Mouse (Mus musculus): ENCODE measurements at regions not wholly inside any gene's neighbourhood (a gene's known extent, or its start where the extent isn't known, plus 50 kb on each side); places are given as distances from the start of the nearest gene placed in this dataset.
"Not testable (repeated sequence)": the region's sequence is repeated elsewhere in the genome, so short reads cannot be mapped to it uniquely, and the experiment has no call there.

- no peak for TF ChIP-seq POLR2A (IDR thresholded peaks at IDR 0.05; ENCODE audit: borderline replicate concordance, extremely low read depth, insufficient read depth, insufficient read length)
- Histone ChIP-seq H3K9ac (ENCODE audit: low read depth, low read length, severe bottlenecking) (no peak overlapping the region), H3K9me3 (ENCODE audit: control insufficient read depth, low read length) (no peaks in the 10 kb centered on the region), H3K27me3 (ENCODE audit: control insufficient read depth, insufficient read depth, low read length) (no peaks in the 10 kb centered on the region), H3K4me1 (ENCODE audit: control insufficient read depth, insufficient read depth, low read length) (no peaks in the 10 kb centered on the region), H3K27ac (replicated peaks; ENCODE audit: low read depth, low read length) (no peak overlapping the region), H3K4me3 (replicated peaks; ENCODE audit: low read length) (no peak overlapping the region), H3K4me2 (replicated peaks; ENCODE audit: low read depth, low read length, severe bottlenecking) (no peak overlapping the region), H3K36me3 (ENCODE audit: control insufficient read depth, insufficient read depth, low read length) (no peaks in the 10 kb centered on the region)
- no peak for ATAC-seq (ENCODE audit: low FRiP score, low read depth)
- 67% methylated on average over 4 of the region's 4 CpGs for WGBS
- DNase-seq (ENCODE audit: low spot score), result no peak
Observed at GRCm38 (mm10) chr3:40355103-40355502, 176.0 kb upstream of the Intu start.

GRCm38 (mm10) chr3:40368421-40368820, 162.7 kb upstream of the Intu start:
- H3K9ac ChIP-seq (ENCODE audit: low read depth, low read length, severe bottlenecking), result no peak overlapping the region
- H3K4me3 ChIP-seq (replicated peaks; ENCODE audit: low read length), result no peak overlapping the region
- no peaks in the 10 kb centered on the region for H3K36me3 ChIP-seq (ENCODE audit: control insufficient read depth, insufficient read depth, low read length)
- H3K4me2 ChIP-seq (replicated peaks; ENCODE audit: low read depth, low read length, severe bottlenecking), result no peak overlapping the region
- DNase-seq (ENCODE audit: low spot score), result no peak
- no peak for TF ChIP-seq POLR2A (IDR thresholded peaks at IDR 0.05; ENCODE audit: borderline replicate concordance, extremely low read depth, insufficient read depth, insufficient read length)
- H3K4me1 ChIP-seq (ENCODE audit: control insufficient read depth, insufficient read depth, low read length), result peaks cover 2% of the 10 kb centered on the region; the same call in 1 of the 2 replicates
- no peaks in the 10 kb centered on the region for H3K9me3 ChIP-seq (ENCODE audit: control insufficient read depth, low read length)
- 84% methylated on average over 4 of the region's 4 CpGs for WGBS
- no peak overlapping the region for H3K27ac ChIP-seq (replicated peaks; ENCODE audit: low read depth, low read length)
- no peaks in the 10 kb centered on the region for H3K27me3 ChIP-seq (ENCODE audit: control insufficient read depth, insufficient read depth, low read length)
- no peak for ATAC-seq (ENCODE audit: low FRiP score, low read depth)

GRCm38 (mm10) chr3:40371411-40371810, 159.7 kb upstream of the Intu start:
- 55% methylated on average over 7 of the region's 7 CpGs for WGBS
- DNase-seq (ENCODE audit: low spot score) (no peak), ATAC-seq (ENCODE audit: low FRiP score, low read depth) (no peak)
- H3K4me1 ChIP-seq (ENCODE audit: control insufficient read depth, insufficient read depth, low read length), result 0 out of 2 replicates have a peak, but pooled peaks cover 2% of the 10 kb centered on the region
- no peak overlapping the region for H3K27ac ChIP-seq (replicated peaks; ENCODE audit: low read depth, low read length)
- no peaks in the 10 kb centered on the region for H3K9me3 ChIP-seq (ENCODE audit: control insufficient read depth, low read length)
- H3K9ac ChIP-seq (ENCODE audit: low read depth, low read length, severe bottlenecking), result no peak overlapping the region
- no peak for TF ChIP-seq POLR2A (IDR thresholded peaks at IDR 0.05; ENCODE audit: borderline replicate concordance, extremely low read depth, insufficient read depth, insufficient read length)
- H3K4me3 ChIP-seq (replicated peaks; ENCODE audit: low read length), result no peak overlapping the region
- no peaks in the 10 kb centered on the region for H3K36me3 ChIP-seq (ENCODE audit: control insufficient read depth, insufficient read depth, low read length)
- no peaks in the 10 kb centered on the region for H3K27me3 ChIP-seq (ENCODE audit: control insufficient read depth, insufficient read depth, low read length)
- H3K4me2 ChIP-seq (replicated peaks; ENCODE audit: low read depth, low read length, severe bottlenecking), result no peak overlapping the region

- H3K4me2 ChIP-seq (replicated peaks; ENCODE audit: low read depth, low read length, severe bottlenecking); H3K27ac ChIP-seq (replicated peaks; ENCODE audit: low read depth, low read length); H3K9ac ChIP-seq (ENCODE audit: low read depth, low read length, severe bottlenecking); H3K9me3 ChIP-seq (ENCODE audit: control insufficient read depth, low read length); H3K4me1 ChIP-seq (ENCODE audit: control insufficient read depth, insufficient read depth, low read length); H3K4me3 ChIP-seq (replicated peaks; ENCODE audit: low read length); ATAC-seq (ENCODE audit: low FRiP score, low read depth); H3K27me3 ChIP-seq (ENCODE audit: control insufficient read depth, insufficient read depth, low read length); H3K36me3 ChIP-seq (ENCODE audit: control insufficient read depth, insufficient read depth, low read length); DNase-seq (ENCODE audit: low spot score): not testable (repeated sequence)
Observed at GRCm38 (mm10) chr3:40376220-40376619, 154.9 kb upstream of the Intu start.

- H3K27ac ChIP-seq (replicated peaks; ENCODE audit: low read depth, low read length), result peak overlapping the region; percentile 13; the same call in 1 of the 2 replicates
- H3K4me3 ChIP-seq (replicated peaks; ENCODE audit: low read length), result no peak overlapping the region
- no peaks in the 10 kb centered on the region for H3K27me3 ChIP-seq (ENCODE audit: control insufficient read depth, insufficient read depth, low read length)
- H3K4me2 ChIP-seq (replicated peaks; ENCODE audit: low read depth, low read length, severe bottlenecking), result no peak overlapping the region
- ATAC-seq (ENCODE audit: low FRiP score, low read depth) (peak; percentile 44; the same call in 1 of the 2 replicates), DNase-seq (ENCODE audit: low spot score) (peak; percentile 70)
- no peak overlapping the region for H3K9ac ChIP-seq (ENCODE audit: low read depth, low read length, severe bottlenecking)
- no peak for TF ChIP-seq POLR2A (IDR thresholded peaks at IDR 0.05; ENCODE audit: borderline replicate concordance, extremely low read depth, insufficient read depth, insufficient read length)
- no peaks in the 10 kb centered on the region for H3K36me3 ChIP-seq (ENCODE audit: control insufficient read depth, insufficient read depth, low read length)
- H3K9me3 ChIP-seq (ENCODE audit: control insufficient read depth, low read length), result no peaks in the 10 kb centered on the region
- 40% methylated on average over 7 of the region's 7 CpGs for WGBS
- H3K4me1 ChIP-seq (ENCODE audit: control insufficient read depth, insufficient read depth, low read length), result peaks cover 9% of the 10 kb centered on the region
Observed at GRCm38 (mm10) chr3:40377416-40377815, 153.7 kb upstream of the Intu start.

- TF ChIP-seq POLR2A (IDR thresholded peaks at IDR 0.05; ENCODE audit: borderline replicate concordance, extremely low read depth, insufficient read depth, insufficient read length), result no peak
- no peak overlapping the region for H3K4me2 ChIP-seq (replicated peaks; ENCODE audit: low read depth, low read length, severe bottlenecking)
- no peak overlapping the region for H3K9ac ChIP-seq (ENCODE audit: low read depth, low read length, severe bottlenecking)
- no peak for DNase-seq (ENCODE audit: low spot score)
- ATAC-seq (ENCODE audit: low FRiP score, low read depth), result no peak
- H3K9me3 ChIP-seq (ENCODE audit: control insufficient read depth, low read length), result no peaks in the 10 kb centered on the region
- peaks cover 9% of the 10 kb centered on the region for H3K4me1 ChIP-seq (ENCODE audit: control insufficient read depth, insufficient read depth, low read length)
- WGBS, result 84% methylated on average over 2 of the region's 2 CpGs
- no peak overlapping the region for H3K4me3 ChIP-seq (replicated peaks; ENCODE audit: low read length)
- no peaks in the 10 kb centered on the region for H3K36me3 ChIP-seq (ENCODE audit: control insufficient read depth, insufficient read depth, low read length)
- H3K27ac ChIP-seq (replicated peaks; ENCODE audit: low read depth, low read length), result no peak overlapping the region
- H3K27me3 ChIP-seq (ENCODE audit: control insufficient read depth, insufficient read depth, low read length), result no peaks in the 10 kb centered on the region
Observed at GRCm38 (mm10) chr3:40379063-40379462, 152.0 kb upstream of the Intu start.
